Mouse (Mus musculus) small intestine, adult 2 months (tissue): ENCODE results near the gene 2200002D01Rik.

Experiments used
- CTCF ChIP-seq: fragments of 200-500 bp; IDR thresholded peaks from 2 replicates; pipeline ENCODE4 v1.5.1; 2012; ENCODE audit warnings: low read depth, mild to moderate bottlenecking, control low read depth, inconsistent platforms, low read length, moderate library complexity, mixed read lengths; ENCODE audit not compliant: insufficient replicate concordance, insufficient read length; ENCODE audit errors: extremely low read depth
- POLR2A ChIP-seq: fragments of 200-500 bp; IDR thresholded peaks from 2 replicates; pipeline ENCODE4 v1.6.1; 2012; ENCODE audit warnings: low read depth, mild to moderate bottlenecking, control low read depth, inconsistent platforms, low read length, moderate library complexity

DNA sequence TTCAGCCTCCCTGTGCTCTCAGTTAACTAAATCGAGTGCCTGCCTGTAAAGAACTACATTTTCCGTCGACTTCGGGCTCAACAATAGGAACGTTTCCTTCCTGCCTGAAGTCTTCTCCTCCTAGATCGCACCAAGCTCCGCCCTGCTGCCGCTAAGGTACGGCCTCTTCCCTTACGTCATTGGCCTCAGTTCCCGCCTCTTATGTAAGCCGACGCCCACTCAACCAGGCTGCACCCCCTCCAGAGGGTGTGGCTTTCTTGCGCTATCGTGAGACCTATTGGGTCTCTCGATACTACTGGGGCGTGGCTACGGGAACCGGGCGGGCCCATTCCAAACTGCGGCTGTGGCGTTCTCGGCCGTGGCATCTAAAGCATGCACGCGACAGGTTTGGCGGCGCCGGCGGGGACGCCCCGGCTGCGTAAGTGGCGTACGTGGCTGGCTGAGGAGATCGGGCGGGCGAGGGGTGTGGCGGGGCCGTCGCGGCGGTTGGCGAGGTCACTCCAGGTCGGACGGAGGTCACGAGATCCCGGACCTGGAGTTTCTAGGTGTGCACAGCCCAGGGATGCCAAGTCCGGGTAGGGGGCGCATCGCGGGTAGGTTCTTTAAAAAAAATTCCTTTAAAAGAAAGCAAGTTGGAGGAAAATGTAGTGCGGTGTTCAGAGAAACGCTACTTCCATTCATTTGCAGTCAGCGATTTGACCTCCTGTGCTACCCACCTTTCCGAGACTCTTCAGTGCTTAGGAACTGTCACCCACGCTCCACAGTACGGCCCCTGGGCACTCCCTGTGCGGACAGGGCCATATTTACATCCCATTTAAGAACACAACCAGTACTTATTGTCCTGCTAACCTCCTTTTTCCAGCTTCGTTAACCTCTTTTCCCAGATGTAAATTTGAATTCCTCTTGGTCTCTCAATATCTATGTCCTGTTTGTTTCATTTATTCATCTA is 10.0 kb downstream of the 2200002D01Rik start, which contains the start of gene Yif1b:
- TF ChIP-seq POLR2A (peak; percentile 65; the same call in 1 of the 2 replicates), CTCF (no peak)
